Mouse (Mus musculus): ENCODE data around the gene Aff1. TPM values are rescaled to one million over a fixed set of nuclear protein-coding genes. Genes with fewer than 3 reads are reported as not detected.

Gene Aff1
- total RNA-seq, 2 experiments from 2014 or later = 38.4 to 56.7 TPM

GRCm38 (mm10) chr5:103692531-103693040, 412 bp downstream of the Aff1 start:
- intact Hi-C loops (cut with DNase I) = no loop called here
- no peak for DNase-seq

- intact Hi-C loops (cut with DNase I) = no loop called here
- peak; percentile 30 to 41 for DNase-seq
Measured at GRCm38 (mm10) chr5:103693041-103693641, 967 bp downstream of the Aff1 start.

GRCm38 (mm10) chr5:103694094-103694493, 1.9 kb downstream of the Aff1 start:
- intact Hi-C loops (cut with DNase I) = no loop called here
- DNase-seq = no peak

- intact Hi-C loops (cut with DNase I) = no loop called here
- DNase-seq = no peak
Measured at GRCm38 (mm10) chr5:103697875-103698491, 5.8 kb downstream of the Aff1 start.

- intact Hi-C loops (cut with DNase I) = no loop called here
- DNase-seq = no peak
Measured at GRCm38 (mm10) chr5:103698577-103698976, 6.4 kb downstream of the Aff1 start.

GRCm38 (mm10) chr5:103699537-103699936, 7.4 kb downstream of the Aff1 start:
- intact Hi-C loops (cut with DNase I) = no loop called here
- DNase-seq = peak in 1 of 2 experiments; percentile 11

GRCm38 (mm10) chr5:103700661-103701060, 8.5 kb downstream of the Aff1 start:
- intact Hi-C loops (cut with DNase I) = no loop called here
- DNase-seq = no peak

- no peak for DNase-seq
- intact Hi-C loops (cut with DNase I) = no loop called here
Measured at GRCm38 (mm10) chr5:103701466-103701865, 9.3 kb downstream of the Aff1 start.

- no peak for DNase-seq
- intact Hi-C loops (cut with DNase I) = no loop called here
Measured at GRCm38 (mm10) chr5:103702527-103702926, 10.4 kb downstream of the Aff1 start.

GRCm38 (mm10) chr5:103705331-103705730, 13.2 kb downstream of the Aff1 start:
- no peak for DNase-seq
- intact Hi-C loops (cut with DNase I) = no loop called here

- intact Hi-C loops (cut with DNase I) = no loop called here
- DNase-seq = no peak
Measured at GRCm38 (mm10) chr5:103705874-103706273, 13.7 kb downstream of the Aff1 start.

- intact Hi-C loops (cut with DNase I) = no loop called here
Measured at GRCm38 (mm10) chr5:103709044-103709443, 16.9 kb downstream of the Aff1 start.

GRCm38 (mm10) chr5:103711886-103712285, 19.7 kb downstream of the Aff1 start:
- no peak for DNase-seq
- intact Hi-C loops (cut with DNase I) = no loop called here

More at GRCm38 (mm10) chr5:103709044-103709443, 16.9 kb downstream of the Aff1 start:
- no peak for DNase-seq

GRCm38 (mm10) chr5:103713422-103713821, 21.2 kb downstream of the Aff1 start:
- DNase-seq = no peak
- intact Hi-C loops (cut with DNase I) = no loop called here

- no peak for DNase-seq
- intact Hi-C loops (cut with DNase I) = no loop called here
Measured at GRCm38 (mm10) chr5:103714943-103715342, 22.8 kb downstream of the Aff1 start.

- intact Hi-C loops (cut with DNase I) = no loop called here
- no peak for DNase-seq
Measured at GRCm38 (mm10) chr5:103716824-103717342, 24.7 kb downstream of the Aff1 start.

GRCm38 (mm10) chr5:103719131-103719530, 27.0 kb downstream of the Aff1 start:
- intact Hi-C loops (cut with DNase I) = no loop called here
- no peak for DNase-seq

- DNase-seq = no peak
- intact Hi-C loops (cut with DNase I) = no loop called here
Measured at GRCm38 (mm10) chr5:103719851-103720250, 27.7 kb downstream of the Aff1 start.

GRCm38 (mm10) chr5:103720967-103721366, 28.8 kb downstream of the Aff1 start:
- DNase-seq = no peak

GRCm38 (mm10) chr5:103721490-103721889, 29.3 kb downstream of the Aff1 start:
- intact Hi-C loops (cut with DNase I) = loop anchor here (1.0 kb wide), 1 partner anchor 12 kb away; no protein-coding TSS in a partner anchor

More at GRCm38 (mm10) chr5:103720967-103721366, 28.8 kb downstream of the Aff1 start:
- intact Hi-C loops (cut with DNase I) = loop anchor here (1.0 kb wide), 1 partner anchor 12 kb away; no protein-coding TSS in a partner anchor

GRCm38 (mm10) chr5:103722721-103723120, 30.5 kb downstream of the Aff1 start:
- intact Hi-C loops (cut with DNase I) = no loop called here
- no peak for DNase-seq

More at GRCm38 (mm10) chr5:103721490-103721889, 29.3 kb downstream of the Aff1 start:
- no peak for DNase-seq

- intact Hi-C loops (cut with DNase I) = no loop called here
Measured at GRCm38 (mm10) chr5:103724384-103724783, 32.2 kb downstream of the Aff1 start.

More at GRCm38 (mm10) chr5:103724384-103724783, 32.2 kb downstream of the Aff1 start:
- no peak for DNase-seq

All from heart, postnatal 10 days (tissue).